Mouse (Mus musculus) liver, postnatal 0 days (tissue): Measurements from ENCODE around the gene Cfap97. TPM values are rescaled to one million over a fixed set of nuclear protein-coding genes. Genes with fewer than 3 reads are reported as not detected.
A peak's percentile ranks its signal among the peaks of the same experiment; 100 is the strongest.
"Not testable (repeated sequence)": the region's sequence is repeated elsewhere in the genome, so short reads cannot be mapped to it uniquely, and the experiment has no call there.

Experiments used
- ATAC-seq: fragments of 200-750 bp; cut with Nextera tagmentation; 2 replicates; pipeline ENCODE4 v1.8.0; 2017; ENCODE audit warnings: mild to moderate bottlenecking, moderate library complexity
- DNase-seq: peaks from one replicate; pipeline ENCODE4 v3.0.0-alpha.2; 2016
- H3K27ac ChIP-seq: fragments of 300-500 bp; sonication (generic); 2 replicates; pipeline ENCODE4 v1.5.1; 2014; ENCODE audit warnings: antibody characterized with exemption, moderate library complexity, mild to moderate bottlenecking, low read depth
- H3K27me3 ChIP-seq: fragments of 300-500 bp; sonication (generic); 2 replicates; pipeline ENCODE4 v1.6.1; 2014; ENCODE audit warnings: low read length, control low read depth, mixed read lengths; ENCODE audit not compliant: insufficient read depth
- H3K36me3 ChIP-seq: fragments of 300-500 bp; sonication (generic); replicated peaks from 2 replicates; pipeline ENCODE4 v1.6.1; 2014; ENCODE audit warnings: mild to moderate bottlenecking, control low read depth, low read length, moderate library complexity, mixed read lengths; ENCODE audit not compliant: insufficient read depth
- H3K4me1 ChIP-seq: fragments of 300-500 bp; sonication (generic); 2 replicates; pipeline ENCODE4 v1.6.1; 2014; ENCODE audit warnings: antibody characterized with exemption, mild to moderate bottlenecking, control low read depth; ENCODE audit not compliant: insufficient read depth
- H3K4me2 ChIP-seq: fragments of 300-500 bp; sonication (generic); 2 replicates; pipeline ENCODE4 v1.6.1; 2014; ENCODE audit warnings: low read depth, mild to moderate bottlenecking, low read length, moderate library complexity, mixed read lengths
- H3K4me3 ChIP-seq: fragments of 300-500 bp; sonication (generic); 2 replicates; pipeline ENCODE4 v1.5.1; 2014; ENCODE audit warnings: low read depth, low read length
- H3K9ac ChIP-seq: fragments of 300-500 bp; sonication (generic); replicated peaks from 2 replicates; pipeline ENCODE4 v1.6.1; 2014; ENCODE audit warnings: mild to moderate bottlenecking, moderate library complexity
- H3K9me3 ChIP-seq: fragments of 300-500 bp; sonication (generic); 2 replicates; pipeline ENCODE4 v1.6.1; 2016; ENCODE audit warnings: mild to moderate bottlenecking, control low read depth, low read length, mixed read lengths
- CTCF ChIP-seq: sonication (generic); IDR thresholded peaks from 2 replicates; pipeline ENCODE4 v1.5.1; 2016; ENCODE audit warnings: antibody characterized with exemption, low read depth
- EP300 ChIP-seq: IDR thresholded peaks from 2 replicates; pipeline ENCODE4 v1.6.1; 2016; ENCODE audit warnings: antibody characterized with exemption, low read depth, mild to moderate bottlenecking
- WGBS: fragments of 180-500 bp; shearing (Covaris S2); extraction: QIAGEN DNeasy Blood & Tissue Kit; methylation state at CpG from one replicate; pipeline ENCODE4 v1.1.7; 2014; ENCODE audit not compliant: insufficient replicate concordance; 5-methylcytosine and 5-hydroxymethylcytosine counted together
- polyA plus RNA-seq: library from polyadenylated mRNA; unstranded; fragments of >200 nt; fragmentation: Nextera tagmentation; extraction: Ambion mirVana; gene quantifications from 2 replicates; pipeline ENCODE4 v1.2.1, GENCODE M21; 2015

The Cfap97 gene
- polyA plus RNA-seq, 1 experiment from 2014 or later: 9.2 TPM

DNA sequence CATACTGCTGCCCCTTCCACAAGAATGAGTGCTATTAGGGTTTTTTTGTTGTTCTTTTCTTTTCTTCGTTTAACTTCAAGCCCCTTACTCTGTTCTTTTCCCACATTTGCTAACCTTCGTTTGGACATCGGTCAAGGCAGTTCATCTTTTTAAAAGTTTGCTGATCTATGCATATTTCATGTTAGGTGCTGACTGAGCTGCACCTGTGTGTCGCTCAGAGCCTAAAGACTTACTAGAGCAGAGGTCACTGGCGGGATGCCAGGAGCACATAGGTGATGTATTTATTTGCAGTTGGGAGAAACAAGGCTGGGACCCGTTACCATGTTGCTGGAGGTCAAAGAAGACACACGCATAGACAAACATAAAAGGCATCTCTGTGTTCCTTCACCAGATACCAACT, 60.6 kb downstream of the Cfap97 start:
- WGBS: 54% methylated on average over 7 of the region's 7 CpGs
- ATAC-seq: peak; percentile 76
- no peaks in the 10 kb centered on the region for H3K9me3 ChIP-seq
- no peak overlapping the region for H3K4me3 ChIP-seq
- H3K36me3 ChIP-seq: peaks cover 19% of the 10 kb centered on the region
- TF ChIP-seq EP300 (peak; percentile 31; the same call in 1 of the 2 replicates), CTCF (no peak)
- H3K9ac ChIP-seq: peak overlapping the region; percentile 94
- H3K4me1 ChIP-seq: peaks cover 24% of the 10 kb centered on the region
- DNase-seq: peak; percentile 85
- H3K27me3 ChIP-seq: no peaks in the 10 kb centered on the region
- peak overlapping the region; percentile 93 for H3K27ac ChIP-seq
- peak overlapping the region; percentile 79; the same call in 1 of the 2 replicates for H3K4me2 ChIP-seq

DNA sequence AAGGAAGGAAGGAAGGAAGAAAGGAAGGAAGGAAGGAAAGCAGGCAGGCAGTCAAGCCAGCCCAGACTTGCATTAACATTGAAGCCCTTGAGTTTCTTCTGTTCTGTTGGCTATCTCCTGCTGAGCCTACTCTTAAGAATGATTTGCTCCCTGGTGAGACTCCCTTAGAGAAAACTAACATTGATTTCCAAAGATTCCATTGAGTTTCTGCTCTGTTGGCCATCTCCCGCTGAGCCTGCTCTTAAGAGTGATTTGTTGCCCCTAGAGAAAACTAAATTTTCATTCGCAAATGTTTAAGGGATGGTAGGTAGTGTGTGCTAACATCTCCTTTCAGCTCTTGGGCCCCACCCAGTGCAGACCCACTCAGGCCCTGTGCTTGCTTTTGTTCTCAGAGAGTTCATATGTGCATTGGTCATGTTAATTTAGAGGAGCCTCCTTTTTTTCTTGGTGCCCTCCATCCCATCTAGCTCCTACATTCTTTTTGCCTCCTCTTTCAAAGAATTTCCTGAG, 62.5 kb downstream of the Cfap97 start:
- no peak overlapping the region for H3K4me3 ChIP-seq
- peaks cover 6% of the 10 kb centered on the region for H3K36me3 ChIP-seq
- H3K9me3 ChIP-seq: no peaks in the 10 kb centered on the region
- H3K9ac ChIP-seq: no peak overlapping the region
- TF ChIP-seq CTCF (no peak), EP300 (no peak)
- H3K4me1 ChIP-seq: peaks cover 21% of the 10 kb centered on the region
- ATAC-seq: no peak
- no peak overlapping the region for H3K4me2 ChIP-seq
- H3K27me3 ChIP-seq: no peaks in the 10 kb centered on the region
- DNase-seq: no peak
- 75% methylated on average over 2 of the region's 2 CpGs for WGBS
- H3K27ac ChIP-seq: no peak overlapping the region

DNA sequence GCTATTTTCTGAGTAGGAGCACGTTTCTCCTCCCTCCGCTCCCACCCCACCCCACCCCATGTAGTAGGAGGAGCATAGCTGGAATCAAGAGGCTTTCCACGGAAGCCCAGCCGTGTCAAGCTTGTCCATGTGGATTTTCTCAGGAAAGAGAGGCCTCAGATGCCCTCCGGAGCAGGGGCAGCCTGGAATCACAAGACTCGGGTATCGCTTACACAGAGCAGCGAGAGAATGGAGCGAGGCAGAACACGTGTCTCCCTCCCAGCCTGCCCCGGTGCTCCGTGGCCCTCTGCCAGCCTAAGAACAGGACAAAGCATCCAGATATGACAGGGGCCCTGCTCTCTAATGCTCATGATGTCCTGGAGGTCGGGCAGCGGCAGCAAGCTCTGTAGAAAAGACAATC, 65.3 kb downstream of the Cfap97 start:
- ATAC-seq (peak; percentile 56), DNase-seq (peak; percentile 60)
- peak overlapping the region; percentile 71 for H3K4me2 ChIP-seq
- 7% methylated on average over 14 of the region's 14 CpGs for WGBS
- no peaks in the 10 kb centered on the region for H3K36me3 ChIP-seq
- H3K9ac ChIP-seq: peak overlapping the region; percentile 48; the same call in 1 of the 2 replicates
- no peaks in the 10 kb centered on the region for H3K9me3 ChIP-seq
- H3K4me1 ChIP-seq: peaks cover 6% of the 10 kb centered on the region
- H3K27me3 ChIP-seq: no peaks in the 10 kb centered on the region
- peak overlapping the region; percentile 36; the same call in 1 of the 2 replicates for H3K4me3 ChIP-seq
- TF ChIP-seq EP300: no peak
- no peak for TF ChIP-seq CTCF
- no peak overlapping the region for H3K27ac ChIP-seq

DNA sequence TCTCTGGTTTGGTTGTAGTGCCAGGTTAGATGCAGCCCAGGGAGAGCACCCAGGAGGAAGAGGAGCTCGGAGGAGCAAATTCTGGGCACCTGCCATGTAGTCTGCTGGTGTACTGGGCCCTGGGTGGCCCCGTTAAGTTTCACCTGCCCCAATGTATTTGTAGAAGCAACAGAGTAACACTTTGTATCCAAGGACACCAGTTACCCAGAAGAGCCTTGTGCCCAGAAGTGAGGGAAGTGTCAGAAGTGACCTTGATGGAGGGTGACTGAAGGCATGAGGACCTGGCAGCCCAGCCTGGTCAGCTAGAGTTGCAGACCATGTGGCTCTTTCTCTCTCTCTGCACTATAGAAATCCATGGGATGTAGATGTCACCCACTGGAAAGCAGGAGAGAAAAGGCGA, 69.0 kb downstream of the Cfap97 start:
- Histone ChIP-seq H3K4me3 (no peak overlapping the region), H3K27me3 (no peaks in the 10 kb centered on the region), H3K4me1 (0 out of 2 replicates have a peak, but pooled peaks cover 5% of the 10 kb centered on the region), H3K9ac (no peak overlapping the region), H3K4me2 (no peak overlapping the region), H3K27ac (no peak overlapping the region), H3K9me3 (no peaks in the 10 kb centered on the region), H3K36me3 (no peaks in the 10 kb centered on the region)
- 61% methylated on average over 3 of the region's 3 CpGs for WGBS
- ATAC-seq (no peak), DNase-seq (no peak)
- no peak for TF ChIP-seq CTCF
- no peak for TF ChIP-seq EP300

DNA sequence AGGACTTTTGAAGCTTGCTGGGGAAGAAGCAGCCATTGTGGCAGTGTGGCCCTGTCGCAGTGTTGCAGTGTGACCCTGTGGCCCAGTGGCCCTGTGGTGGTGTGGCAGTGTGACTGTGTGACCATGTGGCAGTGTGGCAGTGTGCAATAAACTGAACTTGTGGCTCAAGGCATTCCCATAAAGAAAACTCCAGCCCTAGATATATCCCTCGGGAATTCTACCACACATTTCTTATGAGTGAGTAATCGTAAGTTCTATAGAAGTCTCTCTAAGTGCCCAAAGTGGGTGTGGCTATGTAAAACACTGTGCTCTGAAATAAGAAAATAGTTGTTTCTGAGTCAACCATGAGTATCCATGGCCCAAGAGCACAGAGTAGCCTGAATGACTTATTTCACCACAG, 73.9 kb downstream of the Cfap97 start:
- Histone ChIP-seq H3K27me3 (no peaks in the 10 kb centered on the region), H3K9ac (no peak overlapping the region), H3K36me3 (no peaks in the 10 kb centered on the region), H3K4me3 (no peak overlapping the region), H3K4me2 (no peak overlapping the region), H3K4me1 (no peaks in the 10 kb centered on the region), H3K9me3 (no peaks in the 10 kb centered on the region), H3K27ac (no peak overlapping the region)
- no peak for TF ChIP-seq EP300
- no peak for TF ChIP-seq CTCF
- DNase-seq (no peak), ATAC-seq (no peak)
- WGBS: 68% methylated on average over 3 of the region's 3 CpGs

DNA sequence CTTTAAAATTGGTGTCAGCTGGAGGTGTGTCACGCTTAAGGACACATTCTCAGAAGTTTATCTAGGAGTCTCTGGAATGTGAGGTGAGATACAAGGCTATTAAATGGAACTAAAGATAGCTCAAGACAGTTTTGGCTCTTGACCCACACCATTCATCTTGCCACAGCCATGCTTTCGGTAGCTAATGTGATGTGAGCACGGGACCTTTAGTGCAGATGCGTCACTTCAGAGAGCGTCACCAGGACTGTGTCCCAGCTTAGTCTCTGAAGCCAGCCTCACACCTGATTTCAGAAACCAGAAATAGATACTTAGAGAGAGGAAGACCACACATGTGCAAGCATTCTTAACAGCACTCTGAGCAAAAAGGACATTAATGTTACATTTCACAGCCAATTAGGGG, 75.1 kb downstream of the Cfap97 start:
- TF ChIP-seq EP300: no peak
- no peak for TF ChIP-seq CTCF
- H3K36me3 ChIP-seq: no peaks in the 10 kb centered on the region
- no peaks in the 10 kb centered on the region for H3K9me3 ChIP-seq
- no peaks in the 10 kb centered on the region for H3K27me3 ChIP-seq
- no peak overlapping the region for H3K4me3 ChIP-seq
- ATAC-seq: no peak
- H3K4me1 ChIP-seq: no peaks in the 10 kb centered on the region
- no peak for DNase-seq
- 84% methylated on average over 5 of the region's 5 CpGs for WGBS
- no peak overlapping the region for H3K4me2 ChIP-seq
- no peak overlapping the region for H3K27ac ChIP-seq
- no peak overlapping the region for H3K9ac ChIP-seq

DNA sequence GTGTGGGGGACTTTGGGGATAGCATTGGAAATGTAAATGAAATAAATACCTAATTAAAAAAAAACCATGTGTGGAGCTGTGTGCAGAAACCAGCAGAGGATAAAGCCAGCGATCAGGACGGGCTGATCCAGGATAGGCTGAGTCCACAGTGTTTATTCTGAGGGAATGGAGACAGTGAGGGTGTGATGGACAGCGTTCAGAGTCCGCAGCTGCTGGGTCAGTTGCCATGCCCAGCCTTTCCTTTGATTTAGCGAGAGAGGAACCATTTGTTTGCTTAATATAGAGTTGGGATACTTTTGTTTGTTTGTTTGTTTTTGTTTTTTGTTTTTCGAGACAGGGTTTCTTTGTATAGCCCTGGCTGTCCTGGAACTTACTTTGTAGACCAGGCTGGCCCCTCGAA, 80.4 kb downstream of the Cfap97 start:
- H3K9me3 ChIP-seq, ATAC-seq, H3K27ac ChIP-seq, H3K36me3 ChIP-seq, H3K9ac ChIP-seq, DNase-seq, H3K4me3 ChIP-seq, H3K4me2 ChIP-seq, H3K4me1 ChIP-seq, H3K27me3 ChIP-seq: not testable (repeated sequence)
- 64% methylated on average over 7 of the region's 7 CpGs for WGBS
